Mouse (Mus musculus) heart, postnatal 0 days (tissue): ENCODE results near the gene Gm45716.

ENCODE experiments used
- CTCF ChIP-seq: IDR thresholded peaks from 2 replicates; pipeline ENCODE4 v1.5.1; 2016; ENCODE audit warnings: antibody characterized with exemption, control low read depth, low read depth
- EP300 ChIP-seq: IDR thresholded peaks from 2 replicates; pipeline ENCODE4 v1.6.1; 2016; ENCODE audit warnings: antibody characterized with exemption, low read depth

GRCm38 (mm10) chr11:90231631-90232030 is 44.1 kb downstream of the Gm45716 start:
- TF ChIP-seq CTCF (no peak), EP300 (no peak)
